Mouse (Mus musculus) lung, adult 2 months (tissue): ENCODE data around the gene Cntf. TPM values are rescaled to one million over a fixed set of nuclear protein-coding genes. Genes with fewer than 3 reads are reported as not detected.

Experiments used
- DNase-seq: peaks from one replicate; pipeline ENCODE4 v3.0.0; 2022
- H3K4me1 ChIP-seq: fragments of 200-500 bp; 2 replicates; pipeline ENCODE4 v1.6.1; 2011; ENCODE audit warnings: low read length; ENCODE audit not compliant: control insufficient read depth, insufficient read depth
- H3K4me3 ChIP-seq: fragments of 200-500 bp; replicated peaks from 2 replicates; pipeline ENCODE3; 2011; ENCODE audit warnings: low read depth, mild to moderate bottlenecking, control low read depth, low read length; ENCODE audit errors: extremely low read depth
- CTCF ChIP-seq: fragments of 200-500 bp; IDR thresholded peaks from 2 replicates; pipeline ENCODE4 v1.5.1; 2011; ENCODE audit warnings: mild to moderate bottlenecking, low read length, control low read depth; ENCODE audit not compliant: insufficient read depth
- POLR2A ChIP-seq: fragments of 200-500 bp; IDR thresholded peaks from 2 replicates; pipeline ENCODE4 v1.6.1; 2011; ENCODE audit warnings: low read depth, mild to moderate bottlenecking, control low read depth, low read length, borderline replicate concordance; ENCODE audit errors: extremely low read depth
- WGBS: fragments of 180-500 bp; shearing (Covaris S2); methylation state at CpG from one replicate; pipeline ENCODE4 v1.1.7; 2018; 5-methylcytosine and 5-hydroxymethylcytosine counted together
- polyA plus RNA-seq: library from polyadenylated mRNA; depleted of rRNA; stranded (reverse); fragments of >200 nt; gene quantifications from 2 replicates; pipeline ENCODE4 v1.2.3, GENCODE M21; 2012

The Cntf gene
- polyA plus RNA-seq, 1 experiment, result 1.0 TPM

GRCm38 (mm10) chr19:12798404-12798803, 33.0 kb upstream of the Cntf start:
- 45% methylated on average over 4 of the region's 4 CpGs for WGBS
- Histone ChIP-seq H3K4me3 (peak overlapping the region; percentile 28), H3K4me1 (peaks cover under 1% of the 10 kb centered on the region; the same call in 1 of the 2 replicates)
- no peak for DNase-seq
- TF ChIP-seq CTCF (no peak), POLR2A (no peak)

GRCm38 (mm10) chr19:12797071-12797470, 31.6 kb upstream of the Cntf start:
- TF ChIP-seq CTCF (no peak), POLR2A (no peak)
- under 1% methylated on average over 7 of the region's 7 CpGs for WGBS
- peaks cover 3% of the 10 kb centered on the region; the same call in 1 of the 2 replicates for H3K4me1 ChIP-seq
- peak overlapping the region; percentile 70 for H3K4me3 ChIP-seq
- no peak for DNase-seq

- WGBS, result 0% methylated on average over 29 of the region's 29 CpGs
- TF ChIP-seq POLR2A (peak; percentile 65; the same call in 1 of the 2 replicates), CTCF (no peak)
- Histone ChIP-seq H3K4me3 (peak overlapping the region; percentile 70), H3K4me1 (peaks cover 3% of the 10 kb centered on the region; the same call in 1 of the 2 replicates)
- peak; percentile 88 for DNase-seq
Observed at GRCm38 (mm10) chr19:12796328-12796931, 31.0 kb upstream of the Cntf start.

GRCm38 (mm10) chr19:12795511-12796327, 30.3 kb upstream of the Cntf start, which contains the start of the genes Zfp91 and Lpxn:
Zfp91 (minus strand) TSS chr19:12796126.
Lpxn (plus strand) TSS chr19:12796193.
- DNase-seq, result peak; percentile 89
- Histone ChIP-seq H3K4me3 (peak within 1 kb of the TSS; percentile 93), H3K4me1 (peaks cover 3% of the 10 kb centered on the region; the same call in 1 of the 2 replicates)
- TF ChIP-seq POLR2A (peak; percentile 65; the same call in 1 of the 2 replicates), CTCF (no peak)
- under 1% methylated on average over 76 of the region's 76 CpGs for WGBS

- Histone ChIP-seq H3K4me1 (peaks cover 3% of the 10 kb centered on the region; the same call in 1 of the 2 replicates), H3K4me3 (peak overlapping the region; percentile 92)
- TF ChIP-seq POLR2A (no peak), CTCF (no peak)
- no peak for DNase-seq
- under 1% methylated on average over 55 of the region's 63 CpGs for WGBS
Observed at GRCm38 (mm10) chr19:12795110-12795509, 29.7 kb upstream of the Cntf start.

GRCm38 (mm10) chr19:12794056-12795044, 28.9 kb upstream of the Cntf start:
- peaks cover 3% of the 10 kb centered on the region; the same call in 1 of the 2 replicates for H3K4me1 ChIP-seq
- peak overlapping the region; percentile 92 for H3K4me3 ChIP-seq
- under 1% methylated on average over 39 of the region's 39 CpGs for WGBS
- peak; percentile 96 for DNase-seq
- TF ChIP-seq CTCF (no peak), POLR2A (peak; percentile 36; the same call in 1 of the 2 replicates)

- TF ChIP-seq CTCF, result no peak
- TF ChIP-seq POLR2A, result no peak
- peaks cover 3% of the 10 kb centered on the region; the same call in 1 of the 2 replicates for H3K4me1 ChIP-seq
- no peak for DNase-seq
- no peak overlapping the region for H3K4me3 ChIP-seq
Observed at GRCm38 (mm10) chr19:12792374-12792773, 26.9 kb upstream of the Cntf start.

- H3K4me3 ChIP-seq, result no peak overlapping the region
- 61% methylated on average over 4 of the region's 4 CpGs for WGBS
Observed at GRCm38 (mm10) chr19:12787721-12788120, 22.3 kb upstream of the Cntf start.

More at GRCm38 (mm10) chr19:12787721-12788120, 22.3 kb upstream of the Cntf start:
- H3K4me1 ChIP-seq, result no peaks in the 10 kb centered on the region; the same call in 1 of the 2 replicates
- no peak for DNase-seq
- TF ChIP-seq POLR2A (no peak), CTCF (no peak)
